Mouse (Mus musculus) erythroblast, embryonic 14.5 days (primary cell): ENCODE data around the gene Pik3r5.

Experiments
- GATA1 ChIP-seq: IDR thresholded peaks from 2 replicates; pipeline ENCODE4 v1.6.1; 2012; ENCODE audit warnings: low read length, inconsistent platforms, mixed read lengths
- TAL1 ChIP-seq: IDR thresholded peaks from 3 replicates; pipeline ENCODE4 v1.6.1; 2012; ENCODE audit warnings: low read length, inconsistent platforms, mixed read lengths

DNA sequence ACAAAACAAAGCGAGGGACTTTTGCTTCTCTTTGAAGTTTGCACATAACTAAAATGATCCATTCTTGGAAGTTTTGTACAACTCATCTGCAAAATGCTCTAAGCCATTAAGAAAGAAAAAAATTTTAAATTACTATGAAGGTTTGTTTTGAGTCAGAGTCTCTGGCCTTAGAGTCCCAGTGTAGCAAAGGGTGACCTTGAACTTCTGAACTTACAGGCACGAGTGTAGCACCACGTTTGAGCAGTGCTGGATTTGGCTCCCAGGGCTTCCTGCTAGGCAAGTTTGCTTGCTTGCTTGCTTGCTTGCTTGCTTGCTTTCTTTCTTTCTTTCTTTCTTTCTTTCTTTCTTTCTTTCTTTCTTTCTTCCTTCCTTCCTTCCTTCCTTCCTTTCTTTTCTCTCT, 14.9 kb upstream of the Pik3r5 start:
- TF ChIP-seq TAL1 (no peak), GATA1 (no peak)
